8 mouse cellular contexts compared by ENCODE assay signal in the genomic region with DNA sequence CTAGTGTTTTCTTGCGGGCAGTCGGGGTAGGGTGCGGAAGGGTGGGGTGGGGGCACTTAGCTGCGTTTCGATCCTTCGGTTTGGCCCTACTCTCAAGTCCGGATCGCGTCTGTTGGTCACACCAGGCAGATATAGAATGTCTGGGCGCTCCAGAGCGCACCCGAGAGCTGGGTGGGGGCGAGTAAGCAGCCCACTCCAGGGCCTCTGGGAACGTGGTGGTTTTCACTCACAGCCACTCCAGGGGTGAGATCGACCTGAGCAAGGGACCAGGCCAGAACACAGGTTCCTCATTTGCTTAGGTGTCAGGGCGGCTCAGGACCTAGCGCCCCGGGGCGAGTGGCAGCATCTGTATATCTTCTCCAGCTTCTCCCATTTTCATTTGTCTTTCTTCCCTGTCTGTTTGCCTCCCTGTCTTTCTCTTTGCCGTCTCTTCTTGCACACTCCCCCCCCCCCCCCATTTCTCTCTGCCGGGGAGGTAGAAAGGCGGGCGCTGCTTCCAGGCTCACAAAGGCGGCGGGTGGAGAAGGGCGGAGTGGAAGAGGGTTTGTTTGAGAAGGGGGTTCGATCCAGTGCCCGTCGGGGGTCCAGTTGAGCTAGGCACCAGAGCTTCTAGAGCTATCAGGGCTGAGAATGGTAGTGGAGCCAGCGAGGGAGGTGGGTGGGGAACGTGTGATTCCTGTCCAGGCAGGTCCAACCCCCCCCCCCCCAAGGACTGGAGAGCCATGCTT. TPM values are rescaled to one million over a fixed set of nuclear protein-coding genes. Genes with fewer than 3 reads are reported as not detected.
A peak's percentile ranks its signal among the peaks of the same experiment; 100 is the strongest.
DNase-seq lines count a peak whose midpoint lies in the region; ATAC-seq and TF ChIP-seq lines count a peak whose summit lies in the region.

No protein-coding gene starts in this region.

- no peaks in the 10 kb centered on the region for H3K36me3 ChIP-seq in ES-Bruce4 (ENCODE audit: control insufficient read depth, insufficient read depth, low read length, poor library complexity, severe bottlenecking)
- H3K36me3 ChIP-seq in heart, embryonic 16.5 days (ENCODE audit: control insufficient read depth, insufficient read depth), result no peaks in the 10 kb centered on the region
- H3K36me3 ChIP-seq in lung, embryonic 16.5 days (ENCODE audit: control insufficient read depth, insufficient read depth, low read length), result no peaks in the 10 kb centered on the region

- H3K9ac ChIP-seq in ES-Bruce4 (ENCODE audit: low read depth, poor library complexity, severe bottlenecking), result peak overlapping the region; percentile 30
- peak overlapping the region; percentile 86 for H3K9ac ChIP-seq in heart, embryonic 16.5 days (ENCODE audit: low read length)
- H3K9ac ChIP-seq in lung, embryonic 16.5 days (ENCODE audit: low read length), result peak overlapping the region; percentile 89

- H3K27ac ChIP-seq in ES-Bruce4 (ENCODE audit: insufficient read depth, low read length), result no peak overlapping the region
- peak overlapping the region; percentile 43 for H3K27ac ChIP-seq in heart, embryonic 16.5 days (ENCODE audit: low read length)
- peak overlapping the region; percentile 91 for H3K27ac ChIP-seq in lung, embryonic 16.5 days (ENCODE audit: low read length)

- TF ChIP-seq CTCF in ES-Bruce4 (IDR thresholded peaks at IDR 0.05; ENCODE audit: low read depth, low read length), result no peak

- H3K27me3 ChIP-seq in ES-Bruce4 (ENCODE audit: control insufficient read depth, insufficient read depth, low read length, poor library complexity, severe bottlenecking), result no peaks in the 10 kb centered on the region; the same call in none of the 2 replicates
- H3K27me3 ChIP-seq in heart, embryonic 16.5 days (ENCODE audit: control insufficient read depth, insufficient read depth, low read length), result peaks cover 4% of the 10 kb centered on the region; the same call in 1 of the 2 replicates
- no peaks in the 10 kb centered on the region for H3K27me3 ChIP-seq in lung, embryonic 16.5 days (ENCODE audit: control insufficient read depth, insufficient read depth, low read depth, low read length)

- 15% methylated on average over 29 of the region's 31 CpGs for WGBS in heart, embryonic 16.5 days
- 16% methylated on average over 27 of the region's 31 CpGs for WGBS in lung, embryonic 16.5 days

- no peak for TF ChIP-seq POLR2A in ES-Bruce4 (IDR thresholded peaks at IDR 0.05; ENCODE audit: insufficient read depth, low read length)

- H3K4me2 ChIP-seq in heart, embryonic 16.5 days (ENCODE audit: low read depth, low read length), result peak overlapping the region; percentile 69
- H3K4me2 ChIP-seq in lung, embryonic 16.5 days (ENCODE audit: low read depth, low read length), result peak overlapping the region; percentile 67

- no peak for ATAC-seq in heart, embryonic 16.5 days (replicated peaks; ENCODE audit: extremely low read depth, insufficient read depth, low FRiP score)
- ATAC-seq in lung, embryonic 16.5 days (ENCODE audit: low read depth), result no peak

- peak; percentile 38 to 45 for DNase-seq in B cell, adult 2 months
- DNase-seq in embryo, embryonic 10 days (ENCODE audit: low spot score), result no peak
- no peak for DNase-seq in urinary bladder, postnatal 25 days (ENCODE audit: low spot score)
- DNase-seq in layer of hippocampus, postnatal 36 days, result no peak
- DNase-seq in thymus, postnatal 10 days (ENCODE audit: low spot score in 2 of 2), result no peak

- TF ChIP-seq EP300 in ES-Bruce4 (IDR thresholded peaks at IDR 0.05; ENCODE audit: insufficient read depth, low read depth, low read length), result no peak

- no peaks in the 10 kb centered on the region for H3K4me1 ChIP-seq in ES-Bruce4 (ENCODE audit: control insufficient read depth, insufficient read depth, low read length)
- H3K4me1 ChIP-seq in heart, embryonic 16.5 days (ENCODE audit: control insufficient read depth, insufficient read depth, low read length), result peaks cover 19% of the 10 kb centered on the region
- peaks cover 22% of the 10 kb centered on the region for H3K4me1 ChIP-seq in lung, embryonic 16.5 days (replicated peaks; ENCODE audit: control insufficient read depth, insufficient read depth, low read length)

- H3K9me3 ChIP-seq in ES-Bruce4 (replicated peaks; ENCODE audit: control insufficient read depth, insufficient read depth, low read length, poor library complexity, severe bottlenecking), result peaks cover 4% of the 10 kb centered on the region; the same call in 1 of the 2 replicates
- no peaks in the 10 kb centered on the region for H3K9me3 ChIP-seq in heart, embryonic 16.5 days (replicated peaks; ENCODE audit: control insufficient read depth, low read length)
- no peaks in the 10 kb centered on the region for H3K9me3 ChIP-seq in lung, embryonic 16.5 days (ENCODE audit: control insufficient read depth, low read length)

- peak overlapping the region; percentile 38 for H3K4me3 ChIP-seq in ES-Bruce4 (ENCODE audit: low read depth, low read length)
- peak overlapping the region; percentile 74 for H3K4me3 ChIP-seq in heart, embryonic 16.5 days (ENCODE audit: low read length)
- peak overlapping the region; percentile 54 for H3K4me3 ChIP-seq in lung, embryonic 16.5 days (ENCODE audit: low read length)

RNA-seq across cellular contexts. Expression of a gene that starts 1.4 kb away (rescaled TPM):
- 9.9 and 10.7 TPM in 2 replicates for polyA plus RNA-seq in ES-Bruce4 (2011; ENCODE audit: insufficient read depth, insufficient read length, low read depth, missing spikeins)
- 17.4 and 19.4 TPM in 2 replicates for polyA plus RNA-seq in heart, embryonic 16.5 days (2015; fragmentation: Nextera tagmentation; extraction: Ambion mirVana)
- 29.8 and 31.6 TPM in 2 replicates for polyA plus RNA-seq in lung, embryonic 16.5 days (2015; fragmentation: Nextera tagmentation; extraction: Ambion mirVana)
- 10 to 100 TPM; 13.1 to 15.2 TPM for total RNA-seq in layer of hippocampus, postnatal 36 days (2021)

Comparison
In these comparisons a context has a peak if more than half of its experiments do, and no peak if none do; other contexts are left out.
1. DNase-seq: peak in B cell, adult 2 months (2 of 2); none in embryo, embryonic 10 days (single experiment), urinary bladder, postnatal 25 days (single experiment), layer of hippocampus, postnatal 36 days (0 of 2) and thymus, postnatal 10 days (0 of 2).
2. H3K9ac ChIP-seq: peak in every context shown above with its lines; median percentile 89 in lung, embryonic 16.5 days; 86 in heart, embryonic 16.5 days; 30 in ES-Bruce4.
3. Peak in every context shown above with its lines, with median percentiles within 50 percentile points of each other: H3K4me3 ChIP-seq.